Mouse (Mus musculus) liver, adult 2 months (tissue): Measurements from ENCODE around the gene Elobl. TPM values are rescaled to one million over a fixed set of nuclear protein-coding genes. Genes with fewer than 3 reads are reported as not detected.

ENCODE experiments used
- DNase-seq: peaks from one replicate; pipeline ENCODE4 v3.0.0-alpha.2; 2011; ENCODE audit warnings: low read depth, low spot score; ENCODE audit errors: extremely low read depth
- H3K27ac ChIP-seq: fragments of 200-500 bp; replicated peaks from 2 replicates; pipeline ENCODE4 v1.5.1; 2012; ENCODE audit warnings: low read depth, mild to moderate bottlenecking, control low read depth, inconsistent platforms, low read length; ENCODE audit not compliant: insufficient read depth
- H3K27me3 ChIP-seq: fragments of 200-500 bp; 2 replicates; pipeline ENCODE4 v1.6.1; 2012; ENCODE audit warnings: mild to moderate bottlenecking, moderate library complexity, low read length, inconsistent platforms; ENCODE audit not compliant: control insufficient read depth, insufficient read depth
- H3K36me3 ChIP-seq: fragments of 200-500 bp; 2 replicates; pipeline ENCODE4 v1.6.1; 2012; ENCODE audit warnings: low read length, inconsistent platforms; ENCODE audit not compliant: control insufficient read depth, insufficient read depth
- H3K4me1 ChIP-seq: fragments of 200-500 bp; 2 replicates; pipeline ENCODE4 v1.6.1; 2011; ENCODE audit warnings: low read length; ENCODE audit not compliant: control insufficient read depth, insufficient read depth
- H3K4me3 ChIP-seq: fragments of 200-500 bp; 2 replicates; pipeline ENCODE4 v1.5.1; 2011; ENCODE audit warnings: low read depth, mild to moderate bottlenecking, control low read depth, low read length, moderate library complexity; ENCODE audit not compliant: insufficient read depth
- H3K79me2 ChIP-seq: fragments of 200-500 bp; 2 replicates; pipeline ENCODE4 v1.6.1; 2012; ENCODE audit warnings: inconsistent platforms, mild to moderate bottlenecking, low read length, moderate library complexity; ENCODE audit not compliant: control insufficient read depth, insufficient read depth
- H3K9ac ChIP-seq: fragments of 200-500 bp; 2 replicates; pipeline ENCODE4 v1.6.1; 2012; ENCODE audit warnings: low read depth, mild to moderate bottlenecking, control low read depth, inconsistent platforms, low read length
- CTCF ChIP-seq: fragments of 200-500 bp; IDR thresholded peaks from 2 replicates; pipeline ENCODE4 v1.5.1; 2011; ENCODE audit warnings: low read depth, low read length, control low read depth
- POLR2A ChIP-seq: fragments of 200-500 bp; IDR thresholded peaks from 2 replicates; pipeline ENCODE4 v1.6.1; 2011; ENCODE audit warnings: low read length, control low read depth; ENCODE audit not compliant: insufficient read depth; ENCODE audit errors: extremely low read depth
- WGBS: fragments of 180-500 bp; shearing (Covaris S2); methylation state at CpG from one replicate; pipeline ENCODE4 v1.1.7; 2018; 5-methylcytosine and 5-hydroxymethylcytosine counted together
- polyA plus RNA-seq: library from polyadenylated mRNA; depleted of rRNA; stranded (reverse); fragments of >200 nt; gene quantifications from 2 replicates; pipeline ENCODE4 v1.2.3, GENCODE M21; 2012
- total RNA-seq: library from RNA; depleted of rRNA; stranded (reverse); fragments of >200 nt; gene quantifications from 2 replicates; pipeline ENCODE4 v1.2.3, GENCODE M21; 2014

The Elobl gene
- total and polyA plus RNA-seq, 2 experiments: 1.2 TPM; not detected in 1

DNA sequence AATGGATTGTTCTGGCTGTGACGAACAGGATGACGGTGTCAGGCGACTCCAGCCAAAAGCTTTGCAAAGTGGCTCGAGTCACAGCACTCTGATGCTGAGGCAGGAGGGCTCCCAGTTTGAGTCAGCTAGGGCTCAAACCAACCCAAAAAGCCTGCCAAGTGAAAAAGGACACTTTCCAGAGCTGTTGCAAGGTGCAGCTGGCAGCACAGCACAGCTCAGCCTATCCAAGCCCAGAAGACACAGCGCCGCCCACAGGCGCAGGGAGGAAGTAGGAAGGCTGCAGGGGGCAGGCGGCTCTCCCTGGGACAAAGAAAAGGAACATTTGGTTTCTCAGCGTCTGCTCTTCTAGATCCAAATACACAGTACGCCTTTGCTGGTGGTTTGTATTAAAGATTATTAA is 19.9 kb upstream of the Elobl start:
- no peaks in the 10 kb centered on the region for H3K79me2 ChIP-seq
- TF ChIP-seq CTCF (no peak), POLR2A (no peak)
- 85% methylated on average over 10 of the region's 10 CpGs for WGBS
- no peak for DNase-seq
- H3K4me1 ChIP-seq: no peaks in the 10 kb centered on the region; the same call in 1 of the 2 replicates
- H3K9ac ChIP-seq: no peak overlapping the region
- H3K27me3 ChIP-seq: no peaks in the 10 kb centered on the region
- no peak overlapping the region for H3K27ac ChIP-seq
- peaks cover 13% of the 10 kb centered on the region for H3K36me3 ChIP-seq
- H3K4me3 ChIP-seq: no peak overlapping the region

DNA sequence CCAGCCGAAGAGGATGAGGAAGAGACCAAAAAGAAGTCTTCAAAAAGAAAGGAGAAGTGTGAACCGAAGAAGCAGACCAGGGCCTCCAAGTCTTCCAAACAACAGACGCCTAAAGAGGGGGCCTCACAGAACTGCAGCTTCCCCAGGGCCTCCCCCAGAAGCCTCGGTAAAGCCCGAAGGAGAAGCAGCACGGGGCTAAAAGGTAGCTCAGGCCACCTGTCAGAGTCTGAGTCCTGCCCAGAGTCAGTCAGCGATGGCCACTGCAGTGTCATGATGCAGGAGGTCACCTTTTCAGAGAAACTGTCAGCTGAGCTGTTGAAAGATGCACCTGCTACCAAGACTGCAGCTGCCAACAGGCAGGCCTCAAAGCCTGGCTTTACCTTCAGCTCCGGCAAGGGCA is 14.6 kb upstream of the Elobl start:
- H3K79me2 ChIP-seq: no peaks in the 10 kb centered on the region; the same call in 1 of the 2 replicates
- TF ChIP-seq CTCF: no peak
- no peak for TF ChIP-seq POLR2A
- 83% methylated on average over 8 of the region's 8 CpGs for WGBS
- no peaks in the 10 kb centered on the region for H3K27me3 ChIP-seq
- no peak for DNase-seq
- peaks cover 7% of the 10 kb centered on the region for H3K36me3 ChIP-seq
- no peaks in the 10 kb centered on the region for H3K4me1 ChIP-seq
- H3K9ac ChIP-seq: no peak overlapping the region
- H3K27ac ChIP-seq: no peak overlapping the region
- H3K4me3 ChIP-seq: no peak overlapping the region

GRCm38 (mm10) chr11:88977188-88977587 is 10.5 kb upstream of the Elobl start:
- H3K79me2 ChIP-seq: peaks cover 3% of the 10 kb centered on the region; the same call in 1 of the 2 replicates
- peaks cover 5% of the 10 kb centered on the region for H3K4me1 ChIP-seq
- TF ChIP-seq POLR2A (no peak), CTCF (no peak)
- no peak overlapping the region for H3K27ac ChIP-seq
- no peak for DNase-seq
- H3K27me3 ChIP-seq: no peaks in the 10 kb centered on the region
- H3K9ac ChIP-seq: no peak overlapping the region
- H3K4me3 ChIP-seq: no peak overlapping the region
- WGBS: 94% methylated on average over 5 of the region's 5 CpGs
- H3K36me3 ChIP-seq: no peaks in the 10 kb centered on the region

- 99% methylated on average over 2 of the region's 2 CpGs for WGBS
- H3K9ac ChIP-seq: no peak overlapping the region
Measured at GRCm38 (mm10) chr11:88976320-88976719, 9.6 kb upstream of the Elobl start.

DNA sequence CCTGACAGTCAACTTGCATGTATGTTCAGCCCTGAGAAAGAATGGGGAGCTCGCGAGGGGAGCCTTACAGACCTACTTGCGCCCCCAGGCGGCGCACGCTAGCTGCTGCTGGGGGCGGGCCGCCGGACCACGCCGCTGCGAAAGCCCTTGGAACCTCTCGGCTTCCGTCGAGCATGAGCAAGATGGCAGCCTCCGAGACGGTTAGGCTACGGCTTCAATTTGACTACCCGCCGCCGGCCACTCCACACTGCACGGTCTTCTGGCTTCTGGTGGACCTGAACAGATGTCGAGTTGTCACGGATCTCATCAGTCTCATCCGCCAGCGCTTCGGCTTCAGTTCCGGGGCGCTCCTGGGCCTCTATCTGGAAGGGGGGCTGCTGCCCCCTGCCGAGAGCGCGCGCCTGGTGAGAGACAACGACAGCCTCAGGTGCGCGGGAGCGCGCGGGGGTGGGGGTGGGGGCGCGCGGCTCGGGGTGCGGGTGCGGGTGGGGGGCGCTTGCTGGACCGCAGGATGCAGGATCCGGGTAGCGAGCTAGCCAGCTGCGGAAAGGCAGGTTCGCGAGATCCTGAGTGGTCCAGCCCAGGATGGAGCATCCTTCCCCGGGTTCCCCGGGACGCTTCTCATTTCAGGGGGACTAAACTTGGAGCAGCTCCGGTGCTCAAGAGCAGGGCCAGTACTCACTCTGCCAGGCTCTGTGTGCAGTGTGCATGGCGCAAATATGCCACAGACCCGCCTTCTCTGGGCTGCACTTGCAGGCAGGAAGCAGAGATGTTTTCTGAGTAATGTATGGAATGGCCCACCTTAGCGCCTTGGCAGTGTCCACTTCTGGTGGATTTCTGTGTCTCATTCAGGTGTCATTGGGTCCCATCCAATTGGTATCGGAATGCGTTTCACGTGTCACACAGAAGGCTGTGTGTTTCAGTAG is 7.3 kb upstream of the Elobl start:
- H3K36me3 ChIP-seq: no peaks in the 10 kb centered on the region
- WGBS: 2% methylated on average over 60 of the region's 62 CpGs
- no peak for TF ChIP-seq POLR2A
- peak; percentile 88 for TF ChIP-seq CTCF
- H3K9ac ChIP-seq: peak overlapping the region; percentile 56
- peak overlapping the region; percentile 7; the same call in 1 of the 2 replicates for H3K27ac ChIP-seq
- peaks cover 5% of the 10 kb centered on the region for H3K4me1 ChIP-seq
- DNase-seq: peak; percentile 77
- peaks cover 3% of the 10 kb centered on the region; the same call in 1 of the 2 replicates for H3K79me2 ChIP-seq
- peak overlapping the region; percentile 62 for H3K4me3 ChIP-seq
- no peaks in the 10 kb centered on the region for H3K27me3 ChIP-seq

More at GRCm38 (mm10) chr11:88976320-88976719, 9.6 kb upstream of the Elobl start:
- peaks cover 5% of the 10 kb centered on the region for H3K4me1 ChIP-seq
- TF ChIP-seq CTCF (peak; percentile 37; the same call in 1 of the 2 replicates), POLR2A (no peak)
- H3K27ac ChIP-seq: no peak overlapping the region
- DNase-seq: no peak
- H3K36me3 ChIP-seq: no peaks in the 10 kb centered on the region
- H3K79me2 ChIP-seq: peaks cover 3% of the 10 kb centered on the region; the same call in 1 of the 2 replicates
- no peaks in the 10 kb centered on the region for H3K27me3 ChIP-seq
- no peak overlapping the region for H3K4me3 ChIP-seq
